Mouse (Mus musculus): ENCODE data around the gene Arhgef26. TPM values are rescaled to one million over a fixed set of nuclear protein-coding genes. Genes with fewer than 3 reads are reported as not detected.

Gene Arhgef26
- 14.1 and 15.8 TPM in 2 replicates for polyA plus RNA-seq (2021; fragmentation: Nextera tagmentation)
- long read RNA-seq, experiment 1, full-length matches to known transcripts, result 13 of 45 reads
- long read RNA-seq, experiment 1, partial matches to known transcripts, result 32 of 45 reads
- long read RNA-seq, experiment 1, other reads (novel, unspliced or antisense), result 0 of 45 reads
- long read RNA-seq, experiment 2, full-length matches to known transcripts, result 104 of 172 reads
- long read RNA-seq, experiment 2, partial matches to known transcripts, result 24 of 172 reads
- long read RNA-seq, experiment 2, other reads (novel, unspliced or antisense), result 44 of 172 reads

DNA sequence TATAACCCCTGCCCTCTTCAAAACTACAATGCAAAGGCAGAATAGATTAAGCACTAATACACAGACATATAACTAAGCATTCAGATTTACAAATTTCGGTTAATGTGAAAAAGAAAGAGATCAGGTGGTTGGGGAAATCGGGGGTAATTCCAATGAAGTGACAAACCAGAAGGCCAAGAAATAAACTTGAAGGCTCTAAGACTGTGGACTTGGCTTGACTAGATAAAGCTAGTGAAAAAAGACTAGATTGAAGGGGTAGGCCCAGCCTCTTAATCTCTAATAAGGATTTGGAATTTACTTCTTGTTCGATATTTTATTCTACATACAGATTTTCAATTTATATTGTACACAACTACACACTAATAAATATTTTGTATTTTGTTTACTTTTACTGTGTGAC, at the start of gene Arhgef26:
Gene Arhgef26 (plus strand): TSS at position 301 of the 400 bp plus-strand sequence.

DNA sequence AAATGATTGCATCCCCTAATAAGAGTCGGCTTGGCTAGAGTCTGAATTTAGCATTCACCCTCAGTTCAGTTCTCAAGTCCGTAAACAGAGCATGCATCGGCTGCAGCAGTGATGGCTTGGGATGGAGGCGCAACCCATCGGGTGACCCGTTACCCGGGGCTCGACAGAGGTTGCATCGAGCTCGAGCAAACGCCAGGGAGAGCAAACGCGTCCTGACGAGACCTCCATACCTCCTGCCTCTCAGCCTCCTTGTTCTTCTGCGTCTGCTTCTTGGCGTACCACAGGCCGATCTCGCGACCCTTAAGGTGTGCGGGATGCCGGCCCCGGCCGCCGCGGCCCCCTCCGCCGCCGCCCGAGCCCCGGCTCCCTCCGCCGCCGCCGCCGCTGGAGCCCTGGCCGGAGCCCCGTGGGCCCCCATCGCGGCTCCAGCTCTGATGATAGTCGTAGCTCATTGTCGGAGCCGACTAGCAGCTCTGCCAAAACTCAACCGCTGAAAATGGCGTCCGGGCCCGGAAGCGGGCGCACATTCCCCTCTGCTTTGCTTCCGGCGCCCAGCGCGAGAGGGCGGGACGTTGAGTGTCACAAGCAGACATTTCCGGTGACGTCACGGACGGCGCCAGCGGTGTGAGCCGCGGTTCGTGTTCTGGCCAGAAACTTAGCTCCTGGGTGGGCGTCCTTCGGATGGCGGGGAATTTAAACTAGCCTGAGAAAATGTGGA, 168.5 kb downstream of the Arhgef26 start, which contains the start of gene Dhx36:
Gene Dhx36 (minus strand): TSS at position 517 of the 718 bp plus-strand sequence.

Other genes starting within 250 kb of the Arhgef26 start
- gene Dhx36, start 168.7 kb downstream of the Arhgef26 start, polyA plus RNA-seq (2021; fragmentation: Nextera tagmentation), result 5.3 and 6.2 TPM in 2 replicates